Mouse (Mus musculus) heart, postnatal 0 days (tissue): Measurements from ENCODE around the gene Gm29797.

Experiments used
- CTCF ChIP-seq: IDR thresholded peaks from 2 replicates; pipeline ENCODE4 v1.5.1; 2016; ENCODE audit warnings: antibody characterized with exemption, control low read depth, low read depth
- EP300 ChIP-seq: IDR thresholded peaks from 2 replicates; pipeline ENCODE4 v1.6.1; 2016; ENCODE audit warnings: antibody characterized with exemption, low read depth

DNA sequence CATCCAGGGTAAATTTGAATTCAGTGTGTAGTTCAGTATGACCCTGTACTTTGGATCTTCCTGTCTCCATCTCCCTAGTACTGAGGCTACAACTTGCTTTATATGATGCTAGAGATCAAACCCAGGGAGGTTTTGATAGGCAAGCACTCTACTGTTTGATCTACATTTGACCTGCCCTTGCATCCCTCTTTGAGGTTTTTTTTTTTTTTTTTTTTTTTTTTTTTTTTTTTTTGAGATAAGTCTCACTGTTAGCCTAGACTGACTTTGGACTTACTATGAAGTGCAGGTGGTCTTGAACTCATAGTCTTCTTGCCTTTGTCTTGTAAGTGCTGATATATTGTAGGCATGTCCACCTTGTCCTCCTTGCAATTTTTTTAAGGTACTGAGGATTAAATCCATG is 28.4 kb upstream of the Gm29797 start:
- TF ChIP-seq CTCF (no peak), EP300 (no peak)
